Mouse (Mus musculus): ENCODE data around the gene Ctnna3.

DNA sequence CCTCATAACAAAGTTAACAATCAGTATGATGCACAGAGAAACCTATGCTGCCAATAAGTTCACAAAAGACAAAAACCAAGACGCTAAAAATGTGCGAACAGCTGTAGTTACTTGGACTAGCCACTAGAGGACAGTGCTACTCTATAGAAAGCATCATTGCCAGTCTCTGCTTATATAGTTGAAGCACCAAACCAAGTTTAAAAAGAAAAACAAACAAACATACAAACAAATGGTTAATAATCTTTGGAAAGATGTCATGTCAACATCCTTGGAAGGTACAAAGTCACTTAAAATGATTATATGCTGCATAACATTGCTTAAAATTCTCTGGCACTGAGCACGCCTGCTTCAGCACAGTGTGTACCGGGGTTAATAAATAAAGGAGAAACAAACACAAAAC is 654.6 kb downstream of the Ctnna3 start:
- TF ChIP-seq CTCF (IDR thresholded peaks at IDR 0.05; ENCODE audit: low read depth, low read length) (peak; percentile 57), POLR2A (IDR thresholded peaks at IDR 0.05; ENCODE audit: extremely low read depth, insufficient read depth, low read length) (no peak)
